Mouse (Mus musculus) MEL (cell line): ENCODE results near the gene Tssk4. TPM values are rescaled to one million over a fixed set of nuclear protein-coding genes. Genes with fewer than 3 reads are reported as not detected.

Experiments
- DNase-seq: peaks from one replicate; pipeline ENCODE4 v3.0.0; 2011; ENCODE audit warnings: low read depth, low spot score
- H3K27ac ChIP-seq: 2 replicates; pipeline ENCODE4 v1.5.1; 2012; ENCODE audit warnings: low read depth, mild to moderate bottlenecking, control low read depth, low read length, moderate library complexity; ENCODE audit not compliant: control insufficient read depth
- H3K27me3 ChIP-seq, 2 experiments: fragments of 150-350 bp in 1 of 2; sonication (generic) in 1 of 2; 2 replicates each; pipeline ENCODE4 v1.6.1; 2012; ENCODE audit warnings: low read length in 2 of 2, mild to moderate bottlenecking in 2 of 2, improper control_type of control experiment in 1 of 2, moderate library complexity in 1 of 2; ENCODE audit not compliant: insufficient read depth in 2 of 2, control insufficient read depth in 1 of 2
- H3K36me3 ChIP-seq, 2 experiments: 2 replicates each; pipeline ENCODE4 v1.6.1; 2012 to 2014; ENCODE audit warnings: low read length in 2 of 2, improper control_type of control experiment in 1 of 2, inconsistent platforms in 1 of 2, mild to moderate bottlenecking in 1 of 2; ENCODE audit not compliant: insufficient read depth in 2 of 2, control insufficient read depth in 1 of 2
- H3K4me1 ChIP-seq, 2 experiments: fragments of 150-350 bp in 1 of 2; sonication (generic) in 1 of 2; 2 replicates each; pipeline ENCODE4 v1.6.1; 2012; ENCODE audit warnings: low read length in 2 of 2, improper control_type of control experiment in 1 of 2, mild to moderate bottlenecking in 1 of 2; ENCODE audit not compliant: insufficient read depth in 2 of 2, control insufficient read depth in 1 of 2
- H3K4me3 ChIP-seq, 2 experiments: fragments of 150-350 bp in 1 of 2; sonication (generic) in 1 of 2; 2 replicates each; pipeline ENCODE4 v1.5.1; 2012; ENCODE audit warnings: low read depth in 2 of 2, low read length in 2 of 2, mild to moderate bottlenecking in 2 of 2, moderate library complexity in 2 of 2, control low read depth in 1 of 2, improper control_type of control experiment in 1 of 2; ENCODE audit not compliant: control insufficient read depth in 1 of 2, insufficient read depth in 1 of 2
- H3K79me2 ChIP-seq: 2 replicates; pipeline ENCODE4 v1.6.1; 2012; ENCODE audit warnings: mild to moderate bottlenecking, low read length, moderate library complexity; ENCODE audit not compliant: control insufficient read depth, poor library complexity, insufficient read depth
- H3K9ac ChIP-seq: 2 replicates; pipeline ENCODE4 v1.6.1; 2012; ENCODE audit warnings: low read depth, mild to moderate bottlenecking, control low read depth, low read length, moderate library complexity; ENCODE audit not compliant: control insufficient read depth, poor library complexity, severe bottlenecking
- H3K9me3 ChIP-seq: fragments of 150-350 bp; sonication (generic); replicated peaks from 2 replicates; pipeline ENCODE4 v1.6.1; 2012; ENCODE audit warnings: mild to moderate bottlenecking, low read length, improper control_type of control experiment, moderate library complexity; ENCODE audit not compliant: insufficient read depth
- BHLHE40 ChIP-seq: IDR thresholded peaks from 2 replicates; pipeline ENCODE4 v1.6.1; 2012; ENCODE audit warnings: low read depth, mild to moderate bottlenecking, inconsistent platforms, low read length, improper control_type of control experiment, borderline replicate concordance
- CHD1 ChIP-seq: IDR thresholded peaks from 2 replicates; pipeline ENCODE4 v1.6.1; 2012; ENCODE audit warnings: low read depth, mild to moderate bottlenecking, inconsistent platforms, low read length, improper control_type of control experiment
- CTCF ChIP-seq, 3 experiments: IDR thresholded peaks in 2 of 3; conservative IDR thresholded peaks in 1 of 3; 2 replicates each; pipeline ENCODE4 v1.5.1; 2011 to 2012; ENCODE audit warnings: low read length in 3 of 3, low read depth in 2 of 3, mild to moderate bottlenecking in 2 of 3, improper control_type of control experiment in 1 of 3, inconsistent platforms in 1 of 3, mixed read lengths in 1 of 3, moderate library complexity in 1 of 3; ENCODE audit not compliant: control insufficient read depth in 1 of 3, insufficient read depth in 1 of 3, poor library complexity in 1 of 3, severe bottlenecking in 1 of 3
- E2F4 ChIP-seq: IDR thresholded peaks from 2 replicates; pipeline ENCODE4 v1.6.1; 2011; ENCODE audit warnings: low read depth, low read length, improper control_type of control experiment, borderline replicate concordance
- ELF1 ChIP-seq: IDR thresholded peaks from 2 replicates; pipeline ENCODE4 v1.6.1; 2014; ENCODE audit warnings: low read depth, mild to moderate bottlenecking, inconsistent platforms, low read length, improper control_type of control experiment, moderate library complexity
- GATA1 ChIP-seq: IDR thresholded peaks from 2 replicates; pipeline ENCODE4 v1.6.1; 2011; ENCODE audit warnings: low read depth, low read length, improper control_type of control experiment
- HCFC1 ChIP-seq: IDR thresholded peaks from 2 replicates; pipeline ENCODE4 v1.6.1; 2012; ENCODE audit warnings: low read depth, mild to moderate bottlenecking, inconsistent platforms, low read length, improper control_type of control experiment, moderate library complexity
- JUND ChIP-seq: IDR thresholded peaks from 2 replicates; pipeline ENCODE4 v1.6.1; 2011; ENCODE audit warnings: low read depth, mild to moderate bottlenecking, improper control_type of control experiment, low read length
- KAT2A ChIP-seq: conservative IDR thresholded peaks from 2 replicates; pipeline ENCODE4 v1.6.1; 2012; ENCODE audit warnings: low read depth, low read length, improper control_type of control experiment, inconsistent platforms
- MAFK ChIP-seq: IDR thresholded peaks from 2 replicates; pipeline ENCODE4 v1.6.1; 2011; ENCODE audit warnings: low read depth, mild to moderate bottlenecking, low read length, improper control_type of control experiment, borderline replicate concordance
- MAX ChIP-seq: IDR thresholded peaks from 2 replicates; pipeline ENCODE4 v1.6.1; 2011; ENCODE audit warnings: low read length, improper control_type of control experiment
- MEF2A ChIP-seq: IDR thresholded peaks from 2 replicates; pipeline ENCODE4 v1.6.1; 2014; ENCODE audit warnings: low read depth, mild to moderate bottlenecking, inconsistent platforms, low read length, improper control_type of control experiment; ENCODE audit not compliant: poor library complexity, insufficient replicate concordance, severe bottlenecking; ENCODE audit errors: extremely low read depth
- MXI1 ChIP-seq: IDR thresholded peaks from 2 replicates; pipeline ENCODE4 v1.6.1; 2011; ENCODE audit warnings: mild to moderate bottlenecking, low read depth, low read length, improper control_type of control experiment
- MYB ChIP-seq: IDR thresholded peaks from 2 replicates; pipeline ENCODE4 v1.6.1; 2011; ENCODE audit warnings: mild to moderate bottlenecking, low read depth, low read length, improper control_type of control experiment
- NELFE ChIP-seq: IDR thresholded peaks from 2 replicates; pipeline ENCODE4 v1.6.1; 2011; ENCODE audit warnings: low read depth, low read length, improper control_type of control experiment
- POLR2AphosphoS2 ChIP-seq: IDR thresholded peaks from 2 replicates; pipeline ENCODE4 v1.6.1; 2011; ENCODE audit warnings: low read length, improper control_type of control experiment
- POLR2AphosphoS5 ChIP-seq: IDR thresholded peaks from 2 replicates; pipeline ENCODE4 v1.6.1; 2012; ENCODE audit warnings: low read depth, borderline replicate concordance, mild to moderate bottlenecking, inconsistent platforms, low read length, moderate library complexity, mixed read lengths
- RAD21 ChIP-seq: IDR thresholded peaks from 2 replicates; pipeline ENCODE4 v1.6.1; 2011; ENCODE audit warnings: mild to moderate bottlenecking, low read depth, low read length, improper control_type of control experiment
- SIN3A ChIP-seq: IDR thresholded peaks from 2 replicates; pipeline ENCODE4 v1.6.1; 2012; ENCODE audit warnings: low read length, improper control_type of control experiment, inconsistent platforms
- SMC3 ChIP-seq: IDR thresholded peaks from 2 replicates; pipeline ENCODE4 v1.6.1; 2011; ENCODE audit warnings: low read depth, low read length, improper control_type of control experiment
- USF1 ChIP-seq: IDR thresholded peaks from 2 replicates; pipeline ENCODE4 v1.6.1; 2014; ENCODE audit warnings: low read depth, mild to moderate bottlenecking, inconsistent platforms, low read length, improper control_type of control experiment, moderate library complexity
- USF2 ChIP-seq, 2 experiments: IDR thresholded peaks; 2 replicates each; pipeline ENCODE4 v1.6.1; 2011 to 2012; ENCODE audit warnings: improper control_type of control experiment in 2 of 2, low read length in 2 of 2, borderline replicate concordance in 1 of 2, inconsistent platforms in 1 of 2, low read depth in 1 of 2, mild to moderate bottlenecking in 1 of 2; ENCODE audit not compliant: insufficient read depth in 1 of 2
- ZC3H11A ChIP-seq: IDR thresholded peaks from 2 replicates; pipeline ENCODE4 v1.6.1; 2012; ENCODE audit warnings: low read depth, mild to moderate bottlenecking, inconsistent platforms, low read length, improper control_type of control experiment
- ZKSCAN1 ChIP-seq: IDR thresholded peaks from 2 replicates; pipeline ENCODE4 v1.6.1; 2012; ENCODE audit warnings: low read depth, mild to moderate bottlenecking, inconsistent platforms, low read length, improper control_type of control experiment, moderate library complexity
- ZMIZ1 ChIP-seq: IDR thresholded peaks from 2 replicates; pipeline ENCODE4 v1.6.1; 2012; ENCODE audit warnings: low read depth, mild to moderate bottlenecking, inconsistent platforms, low read length, improper control_type of control experiment, moderate library complexity
- ZNF384 ChIP-seq: IDR thresholded peaks from 2 replicates; pipeline ENCODE4 v1.6.1; 2012; ENCODE audit warnings: low read depth, mild to moderate bottlenecking, inconsistent platforms, low read length, improper control_type of control experiment
- polyA plus RNA-seq, 2 experiments: library from polyadenylated mRNA; stranded (reverse) in 1 of 2; unstranded in 1 of 2; fragments of >175 nt in 1 of 2; fragments of >200 nt in 1 of 2; gene quantifications; 2 replicates each; pipeline versions ENCODE4 v1.2.1 to v1.2.4; 2012; ENCODE audit warnings: low replicate concordance in 2 of 2, low read depth in 1 of 2; ENCODE audit not compliant: insufficient read length in 2 of 2, insufficient read depth in 1 of 2, missing spikeins in 1 of 2
- total RNA-seq: library from RNA; depleted of rRNA; stranded (reverse); fragments of 300-350 nt; gene quantifications from 2 replicates; pipeline ENCODE4 v1.2.3, GENCODE M21; 2012

The Tssk4 gene
- total and polyA plus RNA-seq, 3 experiments: 0.08 to 0.40 TPM; not detected in 1

DNA sequence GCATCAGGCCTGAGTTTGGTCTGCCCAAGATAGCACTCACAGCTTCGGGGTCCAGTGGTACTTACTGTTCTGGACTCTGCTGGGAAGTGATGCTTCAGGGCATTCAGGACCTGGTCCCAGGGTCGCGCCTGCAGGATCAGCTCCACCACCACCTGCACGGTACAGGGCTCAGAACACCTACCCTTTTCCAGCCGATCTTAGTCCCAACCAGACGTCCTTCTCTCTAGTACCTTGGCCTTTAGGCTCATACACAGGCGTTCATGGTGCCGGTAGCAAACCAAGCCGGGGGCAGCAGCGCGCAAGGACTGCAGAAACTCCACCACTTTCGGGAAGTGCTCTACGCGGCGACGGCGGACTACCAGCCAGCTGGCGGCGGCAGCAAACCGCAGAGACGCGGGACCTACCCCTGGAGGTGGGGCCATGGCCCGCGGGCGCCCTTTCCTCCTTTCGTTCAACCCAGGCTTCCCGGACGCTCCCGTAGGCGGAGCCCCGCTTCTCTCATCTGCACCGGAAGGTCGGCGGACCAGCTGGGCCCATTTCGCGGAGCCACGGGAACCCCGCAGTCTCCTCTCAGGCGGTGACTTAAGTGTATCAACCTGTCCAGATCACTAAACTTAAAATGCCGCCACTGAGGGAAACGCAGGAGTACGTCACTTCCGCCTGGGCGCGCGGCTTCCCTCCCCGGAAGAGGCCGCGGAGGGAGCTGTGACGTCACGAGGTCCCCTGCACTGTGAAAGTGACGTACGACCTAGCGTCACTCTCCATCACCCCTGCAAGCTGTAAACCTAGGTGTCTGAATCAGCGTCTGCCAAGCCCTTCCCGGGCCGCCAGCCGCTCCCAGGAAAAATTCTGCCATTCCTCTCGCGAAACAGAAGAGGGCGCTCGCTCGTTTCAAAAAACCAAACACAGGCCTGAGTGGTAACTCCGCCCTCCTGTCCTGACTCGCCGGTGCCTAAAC, 31.5 kb downstream of the Tssk4 start, which contains the start of gene Tinf2 (continued):
- TF ChIP-seq SMC3: peak; percentile 95
- peak; percentile 48; the same call in 1 of the 2 replicates for TF ChIP-seq USF1
- TF ChIP-seq SIN3A: peak; percentile 92
- no peak for TF ChIP-seq ZNF384
- TF ChIP-seq POLR2AphosphoS5: no peak
- TF ChIP-seq, all 39 proteins: peak for 25

- H3K36me3 ChIP-seq: peaks cover 6 to 11% of the 10 kb centered on the region in 2 experiments
- no peaks in the 10 kb centered on the region for H3K9me3 ChIP-seq
- H3K27ac ChIP-seq: peak overlapping the region; percentile 64
- TF ChIP-seq POLR2AphosphoS5: no peak
- no peak for TF ChIP-seq CHD1
- TF ChIP-seq POLR2AphosphoS2: no peak
- TF ChIP-seq GATA1: no peak
- no peak for TF ChIP-seq HCFC1
- TF ChIP-seq MAX: no peak
- no peak for TF ChIP-seq BHLHE40
- TF ChIP-seq MXI1: no peak; the same call in 1 of the 2 replicates
- TF ChIP-seq MEF2A: no peak
- TF ChIP-seq ZNF384: no peak
- TF ChIP-seq KAT2A: no peak
- TF ChIP-seq ZC3H11A: no peak
- TF ChIP-seq, all 39 proteins: peak for 0
- Histone ChIP-seq H3K4me3 (peak overlapping the region; percentile 63 to 83), H3K9ac (peak overlapping the region; percentile 74), H3K79me2 (peaks cover 13% of the 10 kb centered on the region), H3K27me3 (peaks cover 0 to 1% of the 10 kb centered on the region in 2 experiments; a peak in 1 of 4 replicates), H3K4me1 (peaks cover 0 to 6% of the 10 kb centered on the region in 2 experiments; a peak in 3 of 4 replicates)
- DNase-seq: no peak
Measured at GRCm38 (mm10) chr14:55682118-55682493, 32.1 kb downstream of the Tssk4 start.

DNA sequence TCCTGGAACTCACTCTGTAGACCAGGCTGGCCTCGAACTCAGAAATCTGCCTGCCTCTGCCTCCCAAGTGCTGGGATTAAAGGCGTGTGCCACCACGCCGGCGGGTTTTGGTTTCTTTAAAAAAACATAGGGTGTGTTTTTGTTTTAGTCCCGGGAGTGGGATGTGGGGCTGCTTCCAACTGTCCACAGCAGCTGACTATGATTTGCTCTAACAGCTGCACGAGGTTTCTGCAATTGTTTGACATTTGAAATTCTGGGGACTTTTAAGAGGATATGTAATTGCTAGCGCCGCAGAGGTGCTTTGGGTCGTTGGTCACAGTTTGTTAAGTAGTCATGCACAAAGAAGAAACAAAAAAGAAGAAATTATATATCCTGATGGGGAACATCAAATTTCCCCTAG, 39.4 kb downstream of the Tssk4 start:
- Histone ChIP-seq H3K9ac (no peak overlapping the region), H3K27ac (no peak overlapping the region), H3K9me3 (no peaks in the 10 kb centered on the region), H3K4me1 (no peaks in the 10 kb centered on the region), H3K79me2 (no peaks in the 10 kb centered on the region), H3K4me3 (no peak overlapping the region), H3K36me3 (no peaks in the 10 kb centered on the region), H3K27me3 (peaks cover 0 to 1% of the 10 kb centered on the region in 2 experiments; a peak in 1 of 4 replicates)
- no peak for DNase-seq
- TF ChIP-seq JUND (no peak), E2F4 (no peak), MAX (no peak), SMC3 (no peak), NELFE (no peak), MEF2A (no peak), ELF1 (no peak), CTCF (IDR thresholded peaks at IDR 0.05 in 2 of 3, conservative IDR thresholded peaks at IDR 0.05 in 1 of 3; ENCODE audit: control insufficient read depth in 1 of 3, insufficient read depth in 1 of 3, low read depth in 2 of 3, low read length in 3 of 3, poor library complexity in 1 of 3, severe bottlenecking in 1 of 3) (no peak), KAT2A (no peak), POLR2AphosphoS2 (no peak), MYB (no peak), MXI1 (no peak), RAD21 (no peak), POLR2AphosphoS5 (no peak), MAFK (no peak), ZMIZ1 (no peak), USF2 (IDR thresholded peaks at IDR 0.05; ENCODE audit: borderline replicate concordance in 1 of 2, insufficient read depth in 1 of 2, low read depth in 1 of 2, low read length in 2 of 2) (no peak), ZKSCAN1 (no peak)
